Mouse (Mus musculus) liver, embryonic 14.5 days (tissue): Measurements from ENCODE around the gene Pcyt1a. TPM values are rescaled to one million over a fixed set of nuclear protein-coding genes. Genes with fewer than 3 reads are reported as not detected.

Experiments
- ATAC-seq: fragments of 200-750 bp; cut with Nextera tagmentation; 2 replicates; pipeline ENCODE4 v1.8.0; 2017; ENCODE audit warnings: moderate number of reproducible peaks, mild to moderate bottlenecking, moderate library complexity; ENCODE audit not compliant: insufficient read depth
- DNase-seq, 3 experiments: peaks; one replicate each; pipeline ENCODE4 v3.0.0-alpha.2; 2012 to 2013; ENCODE audit warnings: low read depth in 3 of 3, low spot score in 3 of 3
- H3K27ac ChIP-seq: fragments of 300-500 bp; sonication (generic); 2 replicates; pipeline ENCODE4 v1.5.1; 2014; ENCODE audit warnings: moderate library complexity, mild to moderate bottlenecking, control low read depth, inconsistent platforms
- H3K27me3 ChIP-seq: fragments of 300-500 bp; sonication (generic); 2 replicates; pipeline ENCODE4 v1.6.1; 2014; ENCODE audit warnings: mild to moderate bottlenecking, low read length, moderate library complexity; ENCODE audit not compliant: control insufficient read depth, insufficient read depth
- H3K36me3 ChIP-seq: fragments of 300-500 bp; sonication (generic); replicated peaks from 2 replicates; pipeline ENCODE4 v1.6.1; 2014; ENCODE audit warnings: low read depth; ENCODE audit not compliant: control insufficient read depth, insufficient read depth
- H3K4me1 ChIP-seq, 2 experiments: fragments of 200-500 bp in 1 of 2; fragments of 300-500 bp in 1 of 2; sonication (generic) in 1 of 2; replicated peaks; 2 replicates each; pipeline ENCODE4 v1.6.1; 2012 to 2014; ENCODE audit warnings: antibody characterized with exemption in 1 of 2, inconsistent platforms in 1 of 2, low read length in 1 of 2; ENCODE audit not compliant: control insufficient read depth in 2 of 2, insufficient read depth in 2 of 2
- H3K4me2 ChIP-seq: fragments of 300-500 bp; sonication (generic); 2 replicates; pipeline ENCODE4 v1.6.1; 2014; ENCODE audit warnings: low read depth, mild to moderate bottlenecking, control low read depth, moderate library complexity
- H3K4me3 ChIP-seq, 2 experiments: fragments of 200-500 bp in 1 of 2; fragments of 300-500 bp in 1 of 2; sonication (generic) in 1 of 2; 2 replicates each; pipeline ENCODE4 v1.5.1; 2012 to 2014; ENCODE audit warnings: low read depth in 2 of 2, low read length in 2 of 2, mild to moderate bottlenecking in 2 of 2, control low read depth in 1 of 2, inconsistent platforms in 1 of 2, moderate library complexity in 1 of 2; ENCODE audit not compliant: insufficient read depth in 1 of 2
- H3K9ac ChIP-seq: fragments of 300-500 bp; sonication (generic); replicated peaks from 2 replicates; pipeline ENCODE4 v1.6.1; 2014; ENCODE audit warnings: mild to moderate bottlenecking, control low read depth, moderate library complexity
- H3K9me3 ChIP-seq: fragments of 300-500 bp; sonication (generic); 2 replicates; pipeline ENCODE4 v1.6.1; 2016; ENCODE audit warnings: low read length, mixed read lengths; ENCODE audit not compliant: control insufficient read depth
- CTCF ChIP-seq: IDR thresholded peaks from 2 replicates; pipeline ENCODE4 v1.5.1; 2016; ENCODE audit warnings: antibody characterized with exemption, low read depth, control low read depth
- EP300 ChIP-seq: IDR thresholded peaks from 2 replicates; pipeline ENCODE4 v1.6.1; 2016; ENCODE audit warnings: antibody characterized with exemption, low read depth
- WGBS: fragments of 180-500 bp; shearing (Covaris S2); extraction: QIAGEN DNeasy Blood & Tissue Kit; methylation state at CpG from one replicate; pipeline ENCODE4 v1.1.7; 2014; ENCODE audit not compliant: insufficient replicate concordance; 5-methylcytosine and 5-hydroxymethylcytosine counted together
- polyA plus RNA-seq, 2 experiments: library from polyadenylated mRNA; depleted of rRNA in 1 of 2; stranded (reverse) in 1 of 2; unstranded in 1 of 2; fragments of >200 nt; fragmentation: Nextera tagmentation in 1 of 2; extraction: Ambion mirVana in 1 of 2; gene quantifications; 2 replicates each; pipeline versions ENCODE4 v1.2.1 to v1.2.3; 2012 to 2014

The Pcyt1a gene
- polyA plus RNA-seq, 2 experiments, result 16.3 to 40.3 TPM

- H3K4me2 ChIP-seq, result peak overlapping the region; percentile 90
- 77% methylated on average over 1 of the region's 1 CpGs for WGBS
- peak overlapping the region; percentile 87 to 95 for H3K4me3 ChIP-seq
- no peaks in the 10 kb centered on the region for H3K9me3 ChIP-seq
- no peak for ATAC-seq
- peaks cover 26 to 29% of the 10 kb centered on the region in 2 experiments for H3K4me1 ChIP-seq
- no peaks in the 10 kb centered on the region for H3K27me3 ChIP-seq
- TF ChIP-seq CTCF, result no peak
- TF ChIP-seq EP300, result no peak
- DNase-seq, result no peak
- peaks cover 6% of the 10 kb centered on the region for H3K36me3 ChIP-seq
- H3K9ac ChIP-seq, result peak overlapping the region; percentile 99
- peak overlapping the region; percentile 91 for H3K27ac ChIP-seq
Measured at GRCm38 (mm10) chr16:32431926-32432325, 1.2 kb downstream of the Pcyt1a start.

- peaks cover 13% of the 10 kb centered on the region for H3K36me3 ChIP-seq
- ATAC-seq (no peak), DNase-seq (no peak)
- WGBS, result 65% methylated on average over 2 of the region's 2 CpGs
- peaks cover 29 to 30% of the 10 kb centered on the region in 2 experiments for H3K4me1 ChIP-seq
- H3K27me3 ChIP-seq, result no peaks in the 10 kb centered on the region
- H3K4me2 ChIP-seq, result peak overlapping the region; percentile 90
- peak overlapping the region in 1 of 2 experiments; percentile 26; a peak in 2 of 4 replicates for H3K4me3 ChIP-seq
- H3K27ac ChIP-seq, result no peak overlapping the region; the same call in 1 of the 2 replicates
- H3K9ac ChIP-seq, result no peak overlapping the region; the same call in 1 of the 2 replicates
- no peak for TF ChIP-seq CTCF
- TF ChIP-seq EP300, result no peak
- no peaks in the 10 kb centered on the region for H3K9me3 ChIP-seq
Measured at GRCm38 (mm10) chr16:32433138-32433537, 2.4 kb downstream of the Pcyt1a start.

GRCm38 (mm10) chr16:32434066-32434465 is 3.3 kb downstream of the Pcyt1a start:
- H3K4me3 ChIP-seq, result no peak overlapping the region
- H3K4me2 ChIP-seq, result peak overlapping the region; percentile 90
- 9% methylated on average over 6 of the region's 6 CpGs for whole genome bisulfite sequencing
- TF ChIP-seq CTCF, result no peak
- TF ChIP-seq EP300, result no peak
- no peaks in the 10 kb centered on the region for H3K27me3 ChIP-seq
- H3K27ac ChIP-seq, result 0 out of 2 replicates have a peak overlapping the region, but pooled peaks have one; percentile 24
- H3K9me3 ChIP-seq, result no peaks in the 10 kb centered on the region
- peaks cover 13% of the 10 kb centered on the region for H3K36me3 ChIP-seq
- ATAC-seq (no peak), DNase-seq (no peak)
- H3K9ac ChIP-seq, result 0 out of 2 replicates have a peak overlapping the region, but pooled peaks have one; percentile 1
- H3K4me1 ChIP-seq, result peaks cover 29 to 30% of the 10 kb centered on the region in 2 experiments

GRCm38 (mm10) chr16:32434691-32435090 is 4.0 kb downstream of the Pcyt1a start:
- no peak overlapping the region for H3K4me2 ChIP-seq
- H3K36me3 ChIP-seq, result peaks cover 13% of the 10 kb centered on the region
- H3K9ac ChIP-seq, result no peak overlapping the region
- H3K27me3 ChIP-seq, result no peaks in the 10 kb centered on the region
- ATAC-seq, result no peak
- no peak overlapping the region for H3K27ac ChIP-seq
- H3K4me3 ChIP-seq, result no peak overlapping the region
- H3K4me1 ChIP-seq, result peaks cover 23 to 27% of the 10 kb centered on the region in 2 experiments
- no peak for DNase-seq
- H3K9me3 ChIP-seq, result no peaks in the 10 kb centered on the region
- no peak for TF ChIP-seq EP300
- TF ChIP-seq CTCF, result no peak

GRCm38 (mm10) chr16:32436657-32437056 is 5.9 kb downstream of the Pcyt1a start:
- TF ChIP-seq EP300 (no peak), CTCF (no peak)
- WGBS, result 41% methylated on average over 1 of the region's 1 CpGs
- Histone ChIP-seq H3K9me3 (no peaks in the 10 kb centered on the region), H3K27me3 (no peaks in the 10 kb centered on the region), H3K4me1 (peaks cover 19 to 24% of the 10 kb centered on the region in 2 experiments), H3K9ac (no peak overlapping the region), H3K4me3 (no peak overlapping the region), H3K4me2 (no peak overlapping the region), H3K27ac (no peak overlapping the region), H3K36me3 (peaks cover 21% of the 10 kb centered on the region)
- ATAC-seq (no peak), DNase-seq (no peak)
